Mouse (Mus musculus) testis, adult 2 months (tissue): Measurements from ENCODE around the gene Myh10.

Experiments
- CTCF ChIP-seq: fragments of 200-500 bp; IDR thresholded peaks from 2 replicates; pipeline ENCODE4 v1.5.1; 2012; ENCODE audit warnings: low read depth, mild to moderate bottlenecking, inconsistent platforms, low read length, moderate library complexity; ENCODE audit not compliant: control insufficient read depth, insufficient read depth, insufficient replicate concordance
- POLR2A ChIP-seq: fragments of 200-500 bp; IDR thresholded peaks from 2 replicates; pipeline ENCODE4 v1.6.1; 2012; ENCODE audit warnings: low read depth, mild to moderate bottlenecking, inconsistent platforms, low read length, moderate library complexity; ENCODE audit not compliant: control insufficient read depth

- TF ChIP-seq CTCF (no peak), POLR2A (no peak)
Measured at GRCm38 (mm10) chr11:68822326-68822725, 131.0 kb downstream of the Myh10 start.
